Mouse (Mus musculus): ENCODE measurements around the gene Gm13040.
"Not testable (repeated sequence)": the region's sequence is repeated elsewhere in the genome, so short reads cannot be mapped to it uniquely, and the experiment has no call there.

Gene Gm13040

GRCm38 (mm10) chr4:143535654-143536053 is at the start of gene Gm13040:
Gene Gm13040 (plus strand): TSS chr4:143535954.
- not testable (repeated sequence) for DNase-seq (ENCODE audit: inconsistent ontology term)

GRCm38 (mm10) chr4:143511043-143511442 is 24.7 kb upstream of the Gm13040 start, which contains the start of gene Gm13043:
Gene Gm13043 (plus strand): TSS chr4:143511343.
- DNase-seq (ENCODE audit: inconsistent ontology term) = no peak

DNA sequence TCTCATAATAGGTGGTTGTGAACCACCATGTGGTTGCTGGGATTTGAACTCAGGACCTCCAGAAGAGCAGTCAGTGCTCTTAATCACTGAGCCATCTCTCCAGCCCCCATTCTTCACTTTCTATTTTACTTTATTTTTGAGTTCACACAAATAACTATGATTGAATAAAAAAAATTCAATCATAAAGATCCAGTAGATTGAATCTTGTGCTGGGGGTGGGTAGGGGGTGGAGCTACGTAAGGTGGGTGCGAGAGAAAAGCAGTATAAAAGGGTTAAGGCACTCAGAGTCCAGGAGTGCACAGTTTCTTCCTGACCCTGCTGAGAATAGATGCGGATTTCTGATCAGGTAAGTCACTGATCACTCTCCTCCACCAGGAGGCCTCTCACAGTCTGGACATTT is 15.6 kb downstream of the Gm13040 start, which contains the start of the genes BC080695 and Gm13057:
Gene BC080695 (plus strand): TSS at position 301 of the 400 bp plus-strand sequence.
Gene Gm13057 (plus strand): TSS at position 310 of the 400 bp plus-strand sequence.
- DNase-seq (ENCODE audit: inconsistent ontology term) = not testable (repeated sequence)
